Mouse (Mus musculus) forebrain, embryonic 15.5 days (tissue): Measurements from ENCODE around the gene Sstr5. TPM values are rescaled to one million over a fixed set of nuclear protein-coding genes. Genes with fewer than 3 reads are reported as not detected.

Experiments
- ATAC-seq: fragments of 200-750 bp; cut with Nextera tagmentation; replicated peaks from 2 replicates; pipeline ENCODE4 v1.8.0; 2017; ENCODE audit warnings: mild to moderate bottlenecking, moderate TSS enrichment, moderate library complexity
- H3K27ac ChIP-seq: fragments of 300-500 bp; sonication (generic); replicated peaks from 2 replicates; pipeline ENCODE4 v1.5.1; 2015; ENCODE audit warnings: mild to moderate bottlenecking, inconsistent platforms
- H3K27me3 ChIP-seq: fragments of 300-500 bp; sonication (generic); 2 replicates; pipeline ENCODE4 v1.6.1; 2015; ENCODE audit warnings: inconsistent platforms
- H3K36me3 ChIP-seq: fragments of 300-500 bp; sonication (generic); 2 replicates; pipeline ENCODE4 v1.6.1; 2015; ENCODE audit warnings: mild to moderate bottlenecking, inconsistent platforms
- H3K4me1 ChIP-seq: fragments of 300-500 bp; sonication (generic); 2 replicates; pipeline ENCODE4 v1.6.1; 2015; ENCODE audit warnings: inconsistent platforms
- H3K4me2 ChIP-seq: fragments of 300-500 bp; sonication (generic); replicated peaks from 2 replicates; pipeline ENCODE4 v1.6.1; 2015; ENCODE audit warnings: mild to moderate bottlenecking, inconsistent platforms
- H3K4me3 ChIP-seq: fragments of 300-500 bp; sonication (generic); 2 replicates; pipeline ENCODE4 v1.5.1; 2015; ENCODE audit warnings: mild to moderate bottlenecking, inconsistent platforms
- H3K9ac ChIP-seq: fragments of 300-500 bp; sonication (generic); replicated peaks from 2 replicates; pipeline ENCODE4 v1.6.1; 2015; ENCODE audit warnings: mild to moderate bottlenecking, inconsistent platforms
- H3K9me3 ChIP-seq: fragments of 300-500 bp; sonication (generic); 2 replicates; pipeline ENCODE4 v1.6.1; 2016; ENCODE audit warnings: inconsistent platforms
- WGBS: fragments of 180-500 bp; shearing (Covaris S2); methylation state at CpG from one replicate; pipeline ENCODE4 v1.1.7; 2015; ENCODE audit warnings: mixed read lengths; 5-methylcytosine and 5-hydroxymethylcytosine counted together
- polyA plus RNA-seq: library from polyadenylated mRNA; unstranded; fragments of >200 nt; fragmentation: Nextera tagmentation; extraction: Ambion mirVana; gene quantifications from 2 replicates; pipeline ENCODE4 v1.2.1, GENCODE M21; 2015

Sstr5 gene
- 0.11 and 0.29 TPM in 2 replicates for polyA plus RNA-seq

DNA sequence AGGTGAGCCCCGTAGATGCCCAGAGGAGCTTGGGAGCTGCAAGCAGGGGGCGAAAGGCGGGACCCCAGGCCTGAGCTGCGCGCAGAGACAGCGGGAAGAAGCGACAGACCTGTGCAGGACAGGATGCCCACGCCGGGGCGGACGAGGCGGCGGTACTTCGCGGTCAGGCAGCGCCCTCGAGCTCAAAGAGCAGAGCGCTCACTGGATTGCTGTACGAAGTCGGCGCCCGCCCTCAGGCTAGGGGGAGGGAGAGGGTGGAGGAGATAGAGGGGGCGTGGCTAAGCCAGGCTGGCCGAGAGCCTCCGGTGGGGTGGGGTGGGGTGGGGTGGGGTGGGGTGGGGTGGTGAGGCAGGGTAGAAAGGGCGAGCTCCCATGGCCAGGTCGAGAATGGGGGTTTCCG lies at the start of gene Sstr5:
Gene Sstr5 (minus strand): TSS at position 276 of the 400 bp plus-strand sequence.
- Histone ChIP-seq H3K36me3 (no peaks in the 10 kb centered on the region), H3K4me1 (peaks cover 6% of the 10 kb centered on the region), H3K4me2 (peak within 1 kb of the TSS; percentile 51), H3K9me3 (no peaks in the 10 kb centered on the region), H3K27me3 (peaks cover 33% of the 10 kb centered on the region), H3K9ac (0 out of 2 replicates have a peak within 1 kb of the TSS, but pooled peaks have one; percentile 40), H3K27ac (no peak within 1 kb of the TSS), H3K4me3 (peak within 1 kb of the TSS; percentile 34)
- no peak for ATAC-seq
- WGBS, result 2% methylated on average over 27 of the region's 28 CpGs

DNA sequence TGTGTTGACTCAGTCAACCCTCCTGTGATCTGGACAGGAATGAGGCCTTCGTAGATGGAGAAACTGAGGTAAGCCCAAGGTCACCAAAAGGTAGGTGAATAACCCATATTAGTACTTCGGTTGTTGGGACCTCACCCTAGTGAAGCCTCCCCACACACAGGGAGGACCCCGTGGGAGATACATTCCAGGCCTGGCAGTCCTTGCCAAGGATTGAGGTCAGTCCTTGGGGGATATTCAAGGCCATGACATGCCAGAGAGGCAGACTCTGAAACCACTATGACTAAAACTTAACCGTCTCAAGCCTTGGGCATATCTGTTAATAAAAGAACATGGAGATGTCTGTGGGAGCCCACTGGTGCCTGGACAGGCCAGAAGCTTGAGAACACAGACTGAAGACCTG lies 44.7 kb upstream of the Sstr5 start:
- no peaks in the 10 kb centered on the region for H3K36me3 ChIP-seq
- H3K4me3 ChIP-seq, result no peak overlapping the region
- no peaks in the 10 kb centered on the region for H3K9me3 ChIP-seq
- 95% methylated on average over 4 of the region's 4 CpGs for WGBS
- no peak for ATAC-seq
- no peaks in the 10 kb centered on the region for H3K27me3 ChIP-seq
- H3K27ac ChIP-seq, result no peak overlapping the region
- no peak overlapping the region for H3K9ac ChIP-seq
- H3K4me2 ChIP-seq, result no peak overlapping the region
- peaks cover 16% of the 10 kb centered on the region for H3K4me1 ChIP-seq

DNA sequence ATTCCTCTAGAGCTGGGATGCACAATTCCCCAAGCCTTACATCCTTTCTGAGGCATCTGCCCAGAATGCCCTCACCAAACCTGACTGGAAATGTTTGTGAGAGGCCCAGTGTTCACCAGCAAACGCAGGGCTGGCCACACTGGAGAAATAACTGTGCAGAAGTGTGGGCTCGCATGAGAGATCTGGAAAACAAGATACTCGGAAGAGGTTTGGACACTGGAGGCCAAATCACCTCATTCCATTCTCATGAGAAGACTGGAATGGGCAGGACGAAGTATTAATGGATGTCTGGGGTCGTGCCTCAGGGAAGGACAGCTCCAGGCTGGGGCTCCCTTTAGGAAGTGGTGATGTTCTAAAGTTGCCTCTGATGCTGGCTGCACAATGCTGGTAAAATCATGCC lies 43.6 kb upstream of the Sstr5 start:
- H3K27ac ChIP-seq, result no peak overlapping the region
- H3K36me3 ChIP-seq, result no peaks in the 10 kb centered on the region
- ATAC-seq, result no peak
- H3K4me2 ChIP-seq, result no peak overlapping the region
- 78% methylated on average over 5 of the region's 5 CpGs for WGBS
- no peaks in the 10 kb centered on the region for H3K27me3 ChIP-seq
- no peak overlapping the region for H3K9ac ChIP-seq
- no peak overlapping the region for H3K4me3 ChIP-seq
- no peaks in the 10 kb centered on the region for H3K9me3 ChIP-seq
- H3K4me1 ChIP-seq, result peaks cover 16% of the 10 kb centered on the region

DNA sequence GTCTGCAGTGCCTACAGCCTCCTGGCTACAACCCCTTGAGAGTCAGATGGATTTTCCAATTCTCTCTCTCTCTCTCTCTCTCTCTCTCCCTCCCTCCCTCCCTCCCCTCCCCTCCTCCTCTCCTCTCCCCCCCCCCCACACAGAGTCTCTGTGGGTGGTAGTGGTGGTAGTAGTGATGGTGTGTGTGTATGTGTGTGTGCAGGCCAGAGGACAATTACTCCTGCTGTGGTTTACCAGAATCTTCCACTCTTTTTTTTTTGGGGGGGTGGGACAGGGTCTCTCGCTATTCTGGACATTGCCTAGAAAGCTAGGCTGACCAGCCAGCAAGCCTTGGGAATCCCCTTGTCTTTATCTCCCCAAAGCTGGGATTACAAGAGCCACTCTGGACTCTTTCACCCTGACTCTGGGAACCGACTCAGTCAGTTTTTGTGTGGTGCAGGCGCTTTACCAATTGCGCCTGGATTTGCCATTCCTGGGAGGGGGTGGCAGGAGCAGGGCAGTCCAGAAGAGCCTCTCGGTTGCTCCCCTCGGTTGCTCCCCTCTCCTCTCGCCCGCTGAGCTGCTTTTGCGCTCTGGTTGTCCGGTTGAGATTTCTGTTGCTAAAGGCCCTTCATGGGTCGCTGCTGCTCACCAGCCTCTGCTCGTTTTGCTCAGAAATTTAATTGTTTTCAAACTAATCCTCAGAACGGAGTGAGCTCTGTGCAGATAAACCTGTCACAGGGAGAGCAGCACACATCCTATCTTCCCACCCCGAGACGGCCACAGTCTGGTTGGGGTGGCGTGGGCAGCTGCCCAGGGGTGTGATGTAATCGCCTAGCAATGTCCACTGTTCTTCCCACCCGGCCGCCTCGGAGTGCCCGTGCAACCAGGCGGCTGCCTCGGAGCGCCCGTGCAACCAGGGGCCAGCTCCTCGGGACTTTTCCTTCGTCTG lies 42.1 kb upstream of the Sstr5 start:
- Histone ChIP-seq H3K9me3 (no peaks in the 10 kb centered on the region), H3K4me2 (peak overlapping the region; percentile 21), H3K4me1 (peaks cover 16% of the 10 kb centered on the region), H3K36me3 (no peaks in the 10 kb centered on the region), H3K27ac (peak overlapping the region; percentile 71), H3K27me3 (no peaks in the 10 kb centered on the region), H3K9ac (0 out of 2 replicates have a peak overlapping the region, but pooled peaks have one; percentile 9), H3K4me3 (no peak overlapping the region)
- ATAC-seq, result peak; percentile 69
- 6% methylated on average over 27 of the region's 27 CpGs for WGBS

DNA sequence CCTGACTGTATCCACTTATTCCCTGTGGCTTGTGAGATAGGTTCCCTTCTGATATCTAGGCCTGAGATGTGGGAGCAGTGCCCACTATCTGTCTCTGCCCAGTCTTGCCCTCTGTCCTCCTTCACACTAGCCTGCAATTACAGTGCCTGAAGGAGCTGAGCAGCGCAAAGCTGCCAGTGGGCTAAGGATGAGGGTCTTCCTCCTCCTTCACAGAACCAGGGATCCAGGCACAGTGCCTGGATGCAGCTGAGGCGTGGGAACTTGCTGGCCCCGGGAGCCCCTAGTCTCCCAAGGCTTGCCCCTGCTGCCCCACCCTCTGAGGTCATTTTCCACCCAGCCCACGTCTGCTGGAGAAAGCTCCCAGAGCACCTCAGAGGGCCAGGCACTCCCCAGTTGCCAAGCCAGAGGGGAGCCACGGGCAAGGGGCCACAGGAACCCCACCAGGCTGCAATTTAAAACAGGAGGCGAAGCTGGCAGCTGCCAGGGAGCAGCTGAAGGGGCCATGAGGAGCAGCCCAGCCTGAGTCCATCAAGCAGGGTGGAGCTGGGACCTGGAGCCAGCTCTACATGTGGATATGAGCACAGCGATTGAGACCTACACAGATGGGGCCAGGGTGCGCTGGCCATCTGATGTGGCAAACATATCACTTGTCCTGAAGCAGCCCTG lies 33.4 kb upstream of the Sstr5 start:
- WGBS, result 69% methylated on average over 8 of the region's 8 CpGs

DNA sequence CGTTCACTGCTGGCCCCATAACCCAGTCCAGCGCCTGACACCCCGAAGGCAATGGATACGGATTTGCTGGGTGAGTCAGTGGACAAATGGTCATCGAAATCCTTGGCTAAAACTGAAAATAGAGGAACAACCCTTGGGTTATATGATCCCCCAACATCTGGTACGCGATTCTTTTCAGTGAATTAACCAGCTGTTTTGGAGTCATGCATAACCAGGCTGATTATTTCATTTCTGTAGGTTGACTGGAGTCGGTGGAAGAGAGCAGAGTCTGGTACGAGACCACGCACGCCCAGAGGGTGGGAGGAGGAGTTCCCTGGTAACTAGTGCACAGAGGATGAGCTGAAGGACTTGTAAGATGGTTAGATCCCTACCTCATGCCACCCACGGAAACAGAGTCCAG lies 25.0 kb upstream of the Sstr5 start:
- 92% methylated on average over 12 of the region's 12 CpGs for WGBS
- peaks cover 18% of the 10 kb centered on the region for H3K4me1 ChIP-seq

More for the DNA sequence above, 33.4 kb upstream of the Sstr5 start:
- Histone ChIP-seq H3K9ac (no peak overlapping the region), H3K9me3 (no peaks in the 10 kb centered on the region), H3K4me3 (no peak overlapping the region), H3K4me1 (0 out of 2 replicates have a peak, but pooled peaks cover 3% of the 10 kb centered on the region), H3K36me3 (no peaks in the 10 kb centered on the region), H3K27ac (no peak overlapping the region), H3K4me2 (no peak overlapping the region), H3K27me3 (no peaks in the 10 kb centered on the region)
- ATAC-seq, result no peak

DNA sequence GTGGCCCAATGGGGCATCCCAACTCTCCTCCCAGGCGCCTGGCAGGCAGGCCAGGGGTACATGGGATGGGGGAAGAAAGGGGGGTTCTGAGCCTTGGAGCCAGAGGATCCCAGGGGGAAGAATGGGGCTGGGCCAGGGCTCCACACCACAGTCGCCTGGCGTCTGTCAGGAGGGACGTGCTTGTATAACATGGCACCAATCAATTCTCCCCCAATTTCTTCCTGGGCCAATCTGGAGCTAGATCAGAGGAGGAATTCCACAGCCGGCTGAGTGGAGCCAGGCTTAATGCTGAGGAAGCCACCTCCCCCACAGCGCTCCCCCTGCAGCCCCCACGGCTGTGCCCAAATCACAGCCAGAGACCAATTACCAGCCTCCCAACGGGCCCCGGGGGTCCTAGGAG lies 23.4 kb upstream of the Sstr5 start:
- Histone ChIP-seq H3K4me2 (no peak overlapping the region), H3K9ac (no peak overlapping the region), H3K4me1 (peaks cover 15% of the 10 kb centered on the region), H3K9me3 (no peaks in the 10 kb centered on the region), H3K27me3 (no peaks in the 10 kb centered on the region), H3K36me3 (no peaks in the 10 kb centered on the region), H3K4me3 (no peak overlapping the region), H3K27ac (0 out of 2 replicates have a peak overlapping the region, but pooled peaks have one; percentile 17)
- 42% methylated on average over 9 of the region's 9 CpGs for WGBS
- no peak; the same call in 1 of the 2 replicates for ATAC-seq

More for the DNA sequence above, 25.0 kb upstream of the Sstr5 start:
- Histone ChIP-seq H3K27me3 (no peaks in the 10 kb centered on the region), H3K4me2 (no peak overlapping the region), H3K9ac (no peak overlapping the region), H3K9me3 (no peaks in the 10 kb centered on the region), H3K36me3 (no peaks in the 10 kb centered on the region), H3K4me3 (no peak overlapping the region), H3K27ac (no peak overlapping the region)
- ATAC-seq, result no peak

DNA sequence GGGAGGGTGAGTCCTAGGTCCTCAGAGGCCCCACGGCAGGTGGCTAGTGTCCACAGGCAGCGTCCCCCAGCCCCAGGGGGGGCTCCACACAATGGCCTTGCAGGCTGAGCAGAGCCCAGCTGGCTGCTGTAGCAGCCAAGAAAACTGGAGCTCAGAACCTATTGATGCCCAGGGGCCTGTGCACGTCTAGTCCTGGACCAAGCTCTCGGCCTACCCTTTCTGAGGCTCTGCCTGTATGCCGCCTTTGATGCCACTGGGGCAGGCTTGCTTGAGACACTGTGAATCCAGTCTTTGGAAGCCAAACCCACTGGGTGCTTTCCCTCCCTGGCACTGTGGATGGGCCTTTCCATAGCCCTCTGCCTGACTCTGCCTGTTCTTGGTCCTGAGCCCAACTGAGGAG lies 22.4 kb upstream of the Sstr5 start:
- Histone ChIP-seq H3K27ac (0 out of 2 replicates have a peak overlapping the region, but pooled peaks have one; percentile 1), H3K27me3 (no peaks in the 10 kb centered on the region), H3K4me1 (peaks cover 15% of the 10 kb centered on the region), H3K4me2 (no peak overlapping the region), H3K4me3 (no peak overlapping the region), H3K9me3 (no peaks in the 10 kb centered on the region), H3K9ac (no peak overlapping the region), H3K36me3 (no peaks in the 10 kb centered on the region)
- WGBS, result 53% methylated on average over 5 of the region's 5 CpGs
- no peak for ATAC-seq

DNA sequence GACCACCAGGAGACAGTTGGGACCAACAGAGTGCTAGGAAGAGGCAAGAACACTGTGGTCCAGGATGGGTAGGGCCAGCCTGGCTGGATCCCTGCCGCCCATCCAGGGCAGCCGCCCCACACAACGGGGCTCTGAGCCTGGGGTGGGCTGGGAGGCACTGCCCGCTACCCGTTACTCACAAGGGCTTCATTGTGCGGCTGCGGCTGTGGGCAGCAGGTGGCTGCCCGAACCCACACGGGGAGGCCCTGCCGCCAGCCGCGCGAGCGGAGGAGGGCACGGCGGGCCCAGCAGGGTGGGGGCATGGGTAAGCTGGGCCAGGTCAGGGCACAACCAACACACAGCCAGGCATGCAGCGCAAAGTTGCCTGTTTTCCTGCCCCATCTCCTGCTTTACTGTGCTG lies 21.1 kb upstream of the Sstr5 start:
- 38% methylated on average over 17 of the region's 17 CpGs for WGBS
- peaks cover 15% of the 10 kb centered on the region for H3K4me1 ChIP-seq
- no peak overlapping the region for H3K4me2 ChIP-seq
- H3K27me3 ChIP-seq, result no peaks in the 10 kb centered on the region
- H3K9me3 ChIP-seq, result no peaks in the 10 kb centered on the region
- peak; percentile 84 for ATAC-seq
- H3K9ac ChIP-seq, result no peak overlapping the region
- H3K27ac ChIP-seq, result peak overlapping the region; percentile 13
- H3K36me3 ChIP-seq, result no peaks in the 10 kb centered on the region
- no peak overlapping the region for H3K4me3 ChIP-seq

DNA sequence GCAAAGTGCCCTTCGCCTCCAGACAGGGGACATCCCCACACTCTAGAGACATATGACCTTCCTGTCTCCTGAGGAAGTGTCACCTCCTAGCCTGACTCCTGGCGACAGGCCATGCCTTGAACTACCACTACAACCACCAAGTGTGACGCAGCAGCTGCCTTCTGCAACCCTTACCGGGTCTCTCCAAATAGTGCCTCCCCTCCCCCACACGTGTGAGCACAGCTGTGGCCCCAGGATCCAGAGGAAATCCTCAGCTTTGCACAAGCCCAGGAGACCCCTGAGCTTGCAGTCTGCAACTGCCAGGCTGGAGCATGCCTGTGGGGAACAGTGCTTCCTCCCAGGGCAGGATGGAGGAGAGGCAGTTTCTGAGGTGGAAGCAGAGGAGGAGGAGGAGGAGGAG lies 19.2 kb upstream of the Sstr5 start:
- 52% methylated on average over 5 of the region's 5 CpGs for WGBS
- no peaks in the 10 kb centered on the region for H3K9me3 ChIP-seq
- H3K36me3 ChIP-seq, result no peaks in the 10 kb centered on the region
- H3K9ac ChIP-seq, result no peak overlapping the region
- H3K4me1 ChIP-seq, result peaks cover 15% of the 10 kb centered on the region
- H3K27me3 ChIP-seq, result no peaks in the 10 kb centered on the region
- no peak overlapping the region for H3K4me2 ChIP-seq
- H3K27ac ChIP-seq, result no peak overlapping the region
- ATAC-seq, result no peak
- H3K4me3 ChIP-seq, result no peak overlapping the region

DNA sequence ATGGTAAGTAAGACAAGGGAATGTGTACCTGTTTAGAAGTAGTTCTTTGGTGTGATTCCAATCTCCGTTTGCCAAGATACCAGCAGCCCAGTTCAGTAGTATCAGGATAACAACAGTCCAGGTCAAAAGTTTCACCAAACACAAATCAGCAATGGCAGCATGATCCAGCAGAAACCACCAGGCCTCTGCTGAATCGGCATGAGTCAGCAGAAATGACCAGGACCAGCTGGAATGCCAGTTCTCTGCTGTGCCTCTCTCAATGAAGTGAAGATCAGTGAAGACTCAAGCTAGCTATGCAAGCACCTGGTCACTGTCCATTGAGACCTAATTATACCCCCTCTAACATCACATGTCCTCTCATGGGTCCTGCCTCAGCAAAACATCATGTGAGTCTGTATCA lies 17.0 kb upstream of the Sstr5 start:
- Histone ChIP-seq H3K27ac (no peak overlapping the region), H3K36me3 (no peaks in the 10 kb centered on the region), H3K27me3 (no peaks in the 10 kb centered on the region), H3K4me3 (no peak overlapping the region), H3K9ac (no peak overlapping the region), H3K4me2 (no peak overlapping the region), H3K9me3 (no peaks in the 10 kb centered on the region), H3K4me1 (0 out of 2 replicates have a peak, but pooled peaks cover 5% of the 10 kb centered on the region)
- no peak for ATAC-seq
- 96% methylated on average over 2 of the region's 2 CpGs for WGBS

DNA sequence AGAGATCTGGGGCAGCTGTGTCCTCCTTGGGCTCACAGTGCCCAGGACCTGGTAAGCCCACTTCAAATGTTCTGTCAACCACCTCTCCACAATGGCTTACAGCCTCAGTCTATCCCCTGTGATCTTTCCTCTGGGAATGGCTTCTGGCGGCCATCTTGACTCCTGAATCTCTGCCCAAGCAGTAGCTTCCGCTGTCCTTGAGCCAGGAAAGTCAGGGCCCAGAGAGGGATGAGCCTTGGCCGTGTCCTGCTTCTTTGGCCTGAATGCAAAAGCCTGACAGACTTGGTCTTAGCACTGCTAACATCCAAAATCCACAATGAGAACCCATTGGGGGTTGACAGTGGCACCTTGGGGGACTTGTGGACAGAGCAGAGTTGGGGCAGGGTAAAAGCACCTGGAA lies 14.8 kb upstream of the Sstr5 start:
- Histone ChIP-seq H3K4me2 (no peak overlapping the region), H3K27me3 (no peaks in the 10 kb centered on the region), H3K4me1 (0 out of 2 replicates have a peak, but pooled peaks cover 7% of the 10 kb centered on the region), H3K9ac (no peak overlapping the region), H3K9me3 (no peaks in the 10 kb centered on the region), H3K4me3 (no peak overlapping the region), H3K27ac (no peak overlapping the region), H3K36me3 (no peaks in the 10 kb centered on the region)
- ATAC-seq, result no peak
- 94% methylated on average over 3 of the region's 3 CpGs for WGBS
